Mouse (Mus musculus) midbrain, embryonic 16.5 days (tissue): ENCODE measurements around the gene Fmo5. TPM values are rescaled to one million over a fixed set of nuclear protein-coding genes. Genes with fewer than 3 reads are reported as not detected.

Experiments
- ATAC-seq: fragments of 200-750 bp; cut with Nextera tagmentation; 2 replicates; pipeline ENCODE4 v1.8.0; 2017; ENCODE audit warnings: moderate TSS enrichment
- H3K27ac ChIP-seq: fragments of 300-500 bp; sonication (generic); 2 replicates; pipeline ENCODE4 v1.5.1; 2014; ENCODE audit warnings: mild to moderate bottlenecking, low read length, mixed read lengths
- H3K27me3 ChIP-seq: fragments of 300-500 bp; sonication (generic); 2 replicates; pipeline ENCODE4 v1.6.1; 2014; ENCODE audit warnings: low read depth, low read length, mixed read lengths; ENCODE audit not compliant: control insufficient read depth, insufficient read depth
- H3K36me3 ChIP-seq: fragments of 300-500 bp; sonication (generic); 2 replicates; pipeline ENCODE4 v1.6.1; 2014; ENCODE audit warnings: mild to moderate bottlenecking, low read length, moderate library complexity, mixed read lengths; ENCODE audit not compliant: control insufficient read depth, insufficient read depth
- H3K4me1 ChIP-seq: fragments of 300-500 bp; sonication (generic); 2 replicates; pipeline ENCODE4 v1.6.1; 2014; ENCODE audit warnings: mild to moderate bottlenecking, low read length, mixed read lengths; ENCODE audit not compliant: control insufficient read depth, insufficient read depth
- H3K4me2 ChIP-seq: fragments of 300-500 bp; sonication (generic); 2 replicates; pipeline ENCODE4 v1.6.1; 2014; ENCODE audit warnings: mild to moderate bottlenecking, low read length, mixed read lengths
- H3K4me3 ChIP-seq: fragments of 300-500 bp; sonication (generic); 2 replicates; pipeline ENCODE4 v1.5.1; 2014; ENCODE audit warnings: low read depth, mild to moderate bottlenecking, low read length, moderate library complexity, mixed read lengths
- H3K9ac ChIP-seq: fragments of 300-500 bp; sonication (generic); 2 replicates; pipeline ENCODE4 v1.6.1; 2014; ENCODE audit warnings: low read depth, low read length, mixed read lengths
- H3K9me3 ChIP-seq: fragments of 300-500 bp; sonication (generic); replicated peaks from 2 replicates; pipeline ENCODE4 v1.6.1; 2014; ENCODE audit warnings: mild to moderate bottlenecking, low read length, mixed read lengths; ENCODE audit not compliant: control insufficient read depth, poor library complexity, severe bottlenecking
- WGBS: fragments of 180-500 bp; shearing (Covaris S2); extraction: QIAGEN DNeasy Blood & Tissue Kit; methylation state at CpG from one replicate; pipeline ENCODE4 v1.1.7; 2014; 5-methylcytosine and 5-hydroxymethylcytosine counted together
- polyA plus RNA-seq: library from polyadenylated mRNA; unstranded; fragments of >200 nt; fragmentation: Nextera tagmentation; extraction: Ambion mirVana; gene quantifications from 2 replicates; pipeline ENCODE4 v1.2.1, GENCODE M21; 2015

The Fmo5 gene
- polyA plus RNA-seq, 1 experiment from 2014 or later: 0.70 TPM

DNA sequence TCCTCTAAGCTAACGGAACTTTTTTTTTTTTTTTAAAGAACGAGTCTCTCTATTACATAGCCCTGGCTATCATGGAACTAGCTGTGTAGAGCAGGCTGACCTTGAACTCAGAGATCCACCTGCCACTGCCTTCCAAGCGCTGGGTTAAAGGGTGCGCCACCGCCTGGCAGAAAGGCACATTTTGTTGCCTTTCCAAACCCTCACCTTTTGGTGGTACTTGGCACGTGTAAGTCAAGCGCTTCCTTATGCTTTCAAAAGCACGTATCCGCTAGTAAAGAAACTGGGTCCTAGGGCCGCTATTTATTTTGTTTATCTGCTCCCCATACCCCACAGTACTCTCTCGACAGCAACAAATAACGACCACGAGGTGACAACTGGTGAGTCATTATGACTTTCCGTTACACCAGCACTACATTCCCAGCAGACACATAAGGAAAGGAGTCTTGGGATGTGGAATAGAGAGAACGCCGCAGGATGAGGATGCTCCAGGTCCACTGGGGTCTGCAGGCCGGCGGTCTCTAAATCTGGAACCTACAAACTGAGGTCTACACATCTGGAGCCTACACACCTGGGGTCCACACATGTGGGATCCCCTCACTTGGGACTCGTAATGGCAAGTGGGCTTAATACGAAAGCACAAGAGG is 19.3 kb upstream of the Fmo5 start:
- H3K4me3 ChIP-seq: peak overlapping the region; percentile 84
- H3K9me3 ChIP-seq: no peaks in the 10 kb centered on the region
- peak overlapping the region; percentile 90; the same call in 1 of the 2 replicates for H3K27ac ChIP-seq
- H3K4me1 ChIP-seq: peaks cover 4% of the 10 kb centered on the region; the same call in 1 of the 2 replicates
- H3K36me3 ChIP-seq: no peaks in the 10 kb centered on the region
- peak; percentile 14 for ATAC-seq
- H3K27me3 ChIP-seq: no peaks in the 10 kb centered on the region
- H3K9ac ChIP-seq: peak overlapping the region; percentile 90
- WGBS: 3% methylated on average over 20 of the region's 20 CpGs
- peak overlapping the region; percentile 66 for H3K4me2 ChIP-seq

DNA sequence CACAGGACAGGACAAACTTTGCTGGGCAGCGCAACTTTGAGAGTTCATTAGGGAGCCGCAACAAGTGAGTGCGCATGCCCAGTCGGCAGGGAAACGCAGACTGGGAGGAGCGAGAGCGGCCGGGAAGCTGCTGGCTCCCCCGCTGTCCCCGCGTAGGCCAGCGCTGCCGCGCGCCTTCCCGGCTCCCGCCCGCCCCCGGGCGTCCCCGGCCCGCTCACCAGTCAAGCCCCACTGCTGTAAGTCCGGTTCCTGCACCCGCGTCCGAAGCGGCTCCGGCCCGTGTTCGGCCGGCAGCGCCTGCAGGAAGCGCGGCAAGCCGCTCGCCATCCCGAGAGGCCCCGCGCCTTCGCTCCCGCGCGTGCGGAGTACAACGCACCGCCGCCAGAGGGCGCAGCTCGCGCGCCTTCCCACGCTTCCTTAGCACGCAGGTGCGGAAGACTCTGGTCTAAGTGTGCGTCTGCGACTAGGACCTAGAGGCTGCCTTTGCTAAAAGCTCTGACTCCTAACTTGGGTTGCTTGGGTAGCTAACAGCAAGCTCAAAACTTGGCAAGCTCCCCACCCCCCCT is 18.7 kb upstream of the Fmo5 start, which contains the start of gene Chd1l:
Gene Chd1l (minus strand): TSS at position 359 of the 566 bp plus-strand sequence.
- H3K9ac ChIP-seq: peak within 1 kb of the TSS; percentile 90
- H3K4me1 ChIP-seq: peaks cover 4% of the 10 kb centered on the region; the same call in 1 of the 2 replicates
- H3K36me3 ChIP-seq: no peaks in the 10 kb centered on the region
- peak within 1 kb of the TSS; percentile 66 for H3K4me2 ChIP-seq
- peak within 1 kb of the TSS; percentile 90 for H3K27ac ChIP-seq
- no peaks in the 10 kb centered on the region for H3K9me3 ChIP-seq
- H3K4me3 ChIP-seq: peak within 1 kb of the TSS; percentile 84
- no peaks in the 10 kb centered on the region for H3K27me3 ChIP-seq
- ATAC-seq: peak; percentile 97
- WGBS: under 1% methylated on average over 34 of the region's 56 CpGs

DNA sequence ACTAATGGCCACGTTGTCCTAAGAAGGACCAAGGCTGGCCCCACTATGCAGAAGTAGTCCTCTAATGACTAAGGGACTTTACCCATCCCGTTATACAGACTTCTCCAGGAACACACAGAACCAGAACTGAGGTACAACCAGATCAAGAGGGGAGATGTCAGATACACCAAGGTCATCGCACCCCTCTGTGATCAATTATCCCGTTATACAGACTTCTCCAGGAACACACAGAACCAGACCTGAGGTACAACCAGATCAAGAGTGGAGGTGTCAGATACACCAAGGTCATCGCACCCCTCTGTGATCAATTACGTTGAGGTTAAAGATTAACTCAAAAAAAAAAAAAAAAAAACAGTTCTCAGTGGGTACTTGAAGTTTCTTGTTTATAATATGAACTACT is 17.6 kb upstream of the Fmo5 start:
- Histone ChIP-seq H3K9me3 (no peaks in the 10 kb centered on the region), H3K36me3 (no peaks in the 10 kb centered on the region), H3K4me3 (no peak overlapping the region), H3K27me3 (no peaks in the 10 kb centered on the region), H3K4me2 (no peak overlapping the region), H3K9ac (no peak overlapping the region), H3K27ac (no peak overlapping the region), H3K4me1 (peaks cover 4% of the 10 kb centered on the region; the same call in 1 of the 2 replicates)
- ATAC-seq: no peak
- WGBS: 91% methylated on average over 6 of the region's 6 CpGs

GRCm38 (mm10) chr3:97615154-97615553 is 13.4 kb upstream of the Fmo5 start:
- WGBS: 50% methylated on average over 1 of the region's 1 CpGs
- Histone ChIP-seq H3K4me3 (no peak overlapping the region), H3K4me1 (no peaks in the 10 kb centered on the region), H3K9me3 (no peaks in the 10 kb centered on the region), H3K27me3 (no peaks in the 10 kb centered on the region), H3K27ac (no peak overlapping the region), H3K36me3 (no peaks in the 10 kb centered on the region), H3K9ac (no peak overlapping the region), H3K4me2 (no peak overlapping the region)
- ATAC-seq: no peak

- no peaks in the 10 kb centered on the region for H3K36me3 ChIP-seq
- H3K9me3 ChIP-seq: no peaks in the 10 kb centered on the region
- no peak for ATAC-seq
- WGBS: 89% methylated on average over 4 of the region's 4 CpGs
- no peak overlapping the region for H3K4me3 ChIP-seq
- no peak overlapping the region for H3K4me2 ChIP-seq
- no peak overlapping the region for H3K27ac ChIP-seq
- no peaks in the 10 kb centered on the region for H3K27me3 ChIP-seq
- H3K4me1 ChIP-seq: no peaks in the 10 kb centered on the region
- no peak overlapping the region for H3K9ac ChIP-seq
Measured at GRCm38 (mm10) chr3:97615933-97616332, 12.7 kb upstream of the Fmo5 start.

DNA sequence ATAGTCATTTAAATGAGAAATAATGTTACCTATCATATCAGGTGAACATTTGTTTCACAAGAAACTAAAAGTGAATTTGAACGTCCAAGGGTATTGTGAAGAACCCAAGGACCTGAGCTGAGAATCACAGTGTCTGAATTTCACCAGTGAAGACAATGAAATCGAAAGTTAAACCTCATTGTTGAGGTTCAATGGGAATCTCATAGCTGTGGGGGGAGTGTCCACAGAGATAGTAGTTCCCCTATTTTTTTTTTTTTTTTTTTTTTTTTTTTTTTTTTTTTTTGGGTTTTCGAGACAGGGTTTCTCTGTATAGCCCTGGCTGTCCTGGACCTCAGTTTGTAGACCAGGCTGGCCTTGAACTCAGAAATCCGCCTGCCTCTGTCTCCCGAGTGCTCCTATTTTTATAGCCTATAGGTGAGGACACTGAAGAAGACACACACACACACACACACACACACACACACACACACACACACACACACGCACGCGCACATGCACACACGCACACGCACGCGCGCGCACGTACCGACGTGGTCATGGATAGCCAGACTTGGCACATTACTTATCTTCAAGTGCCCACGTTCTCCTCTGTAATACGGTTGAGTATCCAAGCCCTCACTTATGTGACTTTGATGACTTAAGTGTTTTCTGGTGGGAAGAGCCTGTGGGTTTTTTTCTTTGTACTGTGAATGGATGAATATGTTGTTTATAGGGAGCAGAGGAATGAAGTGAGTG is 11.3 kb upstream of the Fmo5 start:
- H3K9me3 ChIP-seq: no peaks in the 10 kb centered on the region
- H3K4me3 ChIP-seq: no peak overlapping the region
- H3K9ac ChIP-seq: no peak overlapping the region
- H3K27me3 ChIP-seq: no peaks in the 10 kb centered on the region
- 95% methylated on average over 18 of the region's 19 CpGs for WGBS
- no peaks in the 10 kb centered on the region for H3K4me1 ChIP-seq
- no peak for ATAC-seq
- no peak overlapping the region for H3K27ac ChIP-seq
- H3K36me3 ChIP-seq: no peaks in the 10 kb centered on the region
- H3K4me2 ChIP-seq: no peak overlapping the region

DNA sequence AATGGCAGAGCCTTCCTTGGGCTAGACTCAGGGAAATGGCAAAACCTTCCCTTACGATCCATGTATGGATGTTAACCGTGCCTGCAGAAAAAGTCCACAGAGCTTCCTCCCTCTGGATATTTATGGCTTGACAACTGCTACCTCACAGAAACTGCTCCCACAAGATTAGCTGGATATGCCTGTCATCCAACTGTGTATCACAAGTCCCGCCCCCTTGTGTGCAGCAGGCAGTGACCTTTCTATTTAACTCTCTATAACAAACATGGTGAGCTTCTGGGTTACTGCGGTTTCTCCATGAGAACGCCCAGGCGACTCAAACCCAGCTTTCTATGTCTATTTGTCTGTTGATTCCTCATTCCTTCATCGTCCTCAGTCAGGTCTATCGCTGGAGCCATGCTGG is 10.7 kb upstream of the Fmo5 start:
- ATAC-seq: no peak
- no peak overlapping the region for H3K27ac ChIP-seq
- no peak overlapping the region for H3K4me3 ChIP-seq
- H3K27me3 ChIP-seq: no peaks in the 10 kb centered on the region
- H3K9ac ChIP-seq: no peak overlapping the region
- no peaks in the 10 kb centered on the region for H3K36me3 ChIP-seq
- H3K4me1 ChIP-seq: no peaks in the 10 kb centered on the region
- no peaks in the 10 kb centered on the region for H3K9me3 ChIP-seq
- no peak overlapping the region for H3K4me2 ChIP-seq
- 90% methylated on average over 8 of the region's 8 CpGs for WGBS

GRCm38 (mm10) chr3:97620657-97621056 is 7.9 kb upstream of the Fmo5 start:
- no peaks in the 10 kb centered on the region for H3K27me3 ChIP-seq
- no peak overlapping the region for H3K4me3 ChIP-seq
- H3K9me3 ChIP-seq: no peaks in the 10 kb centered on the region
- no peak for ATAC-seq
- no peaks in the 10 kb centered on the region for H3K36me3 ChIP-seq
- 95% methylated on average over 4 of the region's 4 CpGs for WGBS
- no peaks in the 10 kb centered on the region for H3K4me1 ChIP-seq
- H3K9ac ChIP-seq: no peak overlapping the region
- no peak overlapping the region for H3K27ac ChIP-seq
- H3K4me2 ChIP-seq: no peak overlapping the region

DNA sequence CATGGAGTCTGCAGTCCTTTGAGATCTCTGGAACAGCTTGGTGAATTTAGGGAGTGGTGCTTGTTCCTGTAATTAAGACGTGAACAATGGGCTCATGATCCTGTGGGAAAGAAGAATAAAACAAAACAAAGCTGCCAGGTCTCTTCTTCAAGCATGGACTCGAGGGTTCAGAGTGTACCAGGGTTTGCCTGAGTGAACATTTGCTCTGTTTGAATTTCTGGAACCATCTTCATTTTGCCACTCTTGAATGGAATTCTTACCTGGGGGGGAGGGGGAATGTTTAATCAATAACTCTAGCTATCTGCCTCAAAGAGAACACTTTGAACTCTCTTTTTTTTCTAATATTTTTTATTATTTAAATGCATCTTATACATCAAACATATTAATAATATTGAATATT is 4.0 kb upstream of the Fmo5 start:
- no peaks in the 10 kb centered on the region for H3K27me3 ChIP-seq
- no peak overlapping the region for H3K9ac ChIP-seq
- H3K4me1 ChIP-seq: no peaks in the 10 kb centered on the region
- WGBS: 36% methylated on average over 2 of the region's 2 CpGs
- H3K9me3 ChIP-seq: no peaks in the 10 kb centered on the region
- H3K4me3 ChIP-seq: no peak overlapping the region
- H3K27ac ChIP-seq: no peak overlapping the region
- no peak for ATAC-seq
- H3K4me2 ChIP-seq: no peak overlapping the region
- H3K36me3 ChIP-seq: no peaks in the 10 kb centered on the region
